Mouse (Mus musculus): Measurements from ENCODE around the gene Mllt11.

Mllt11 gene

GRCm38 (mm10) chr3:95232771-95233170 is 800 bp upstream of the Mllt11 start:
- no peak for TF ChIP-seq GATA4 (IDR thresholded peaks at IDR 0.05; ENCODE audit: insufficient replicate concordance, low read length)

DNA sequence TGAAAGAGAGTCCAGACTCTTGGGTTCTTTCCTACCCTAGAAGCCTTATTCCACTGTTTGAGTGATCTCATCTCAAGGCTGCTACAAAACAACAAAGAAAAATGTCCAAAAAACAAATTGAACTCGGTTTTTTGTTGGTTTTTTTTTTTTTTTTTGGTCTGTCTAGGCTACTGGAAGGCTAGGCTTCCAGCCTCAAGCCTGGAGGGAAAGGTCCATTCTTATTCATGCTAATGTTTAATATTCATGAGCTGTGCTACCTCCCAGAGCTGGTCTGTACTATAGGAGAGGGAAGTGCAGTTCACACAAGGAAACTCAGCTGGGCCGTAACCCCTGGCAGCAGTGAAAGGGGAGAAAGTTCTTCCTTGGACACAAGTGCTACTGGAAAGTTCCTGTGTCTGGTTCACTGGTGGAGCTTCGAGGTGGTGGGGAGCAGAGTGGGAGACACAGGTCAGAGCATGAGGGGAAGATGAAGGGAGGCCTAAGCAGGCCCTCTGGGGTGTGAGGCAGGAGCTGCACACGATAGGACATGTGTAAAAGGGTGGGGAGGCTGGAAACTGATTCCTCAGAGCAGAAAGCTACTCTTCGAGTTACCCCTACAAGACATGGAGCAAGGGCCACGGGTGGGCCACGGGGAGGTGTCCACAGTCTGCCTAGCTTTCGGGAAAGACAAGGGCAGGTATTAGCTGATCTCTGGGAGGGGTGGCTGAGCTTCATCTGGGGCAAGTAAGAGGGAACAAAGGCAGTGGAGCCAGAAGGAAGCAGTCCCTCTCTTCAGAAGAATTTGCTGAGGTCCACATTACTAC is 1.3 kb downstream of the Mllt11 start:
- TF ChIP-seq GATA4 (IDR thresholded peaks at IDR 0.05; ENCODE audit: insufficient replicate concordance, low read length), result no peak

DNA sequence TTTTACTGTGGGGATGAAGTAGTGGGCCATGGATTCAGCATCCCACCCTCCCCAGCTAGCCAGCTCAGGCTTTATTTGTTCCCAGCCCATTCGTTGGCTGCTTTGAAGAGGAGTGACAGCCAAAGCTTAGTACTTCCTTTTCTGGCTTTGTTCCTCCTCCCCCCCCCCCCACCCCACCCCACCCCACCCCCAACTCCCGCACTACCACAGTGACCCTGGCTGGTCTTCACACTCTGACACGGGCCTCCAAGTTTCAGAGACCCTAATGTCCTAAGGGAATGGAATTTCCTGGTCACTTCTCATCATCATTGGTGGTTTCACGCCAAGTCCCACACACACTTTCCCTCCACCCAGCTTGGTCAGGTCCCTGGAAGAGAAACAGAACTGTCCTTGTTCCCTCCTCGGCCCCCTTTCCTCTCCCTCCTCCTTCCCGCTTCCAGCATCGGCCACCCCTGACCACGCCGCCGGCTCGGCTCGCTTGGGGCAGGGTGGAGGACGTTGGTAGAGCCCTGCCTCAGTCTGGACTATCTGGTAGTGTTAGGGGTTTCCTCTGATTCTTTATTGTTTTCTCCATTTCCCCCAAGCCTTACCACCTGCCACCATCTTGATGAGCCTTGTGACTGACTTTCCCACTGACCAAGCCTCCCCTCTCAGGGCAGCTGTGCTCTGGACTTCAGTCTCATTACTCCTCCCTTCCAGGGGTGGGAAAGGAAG is 2.0 kb downstream of the Mllt11 start:
- TF ChIP-seq GATA4 (IDR thresholded peaks at IDR 0.05; ENCODE audit: insufficient replicate concordance, low read length), result no peak

DNA sequence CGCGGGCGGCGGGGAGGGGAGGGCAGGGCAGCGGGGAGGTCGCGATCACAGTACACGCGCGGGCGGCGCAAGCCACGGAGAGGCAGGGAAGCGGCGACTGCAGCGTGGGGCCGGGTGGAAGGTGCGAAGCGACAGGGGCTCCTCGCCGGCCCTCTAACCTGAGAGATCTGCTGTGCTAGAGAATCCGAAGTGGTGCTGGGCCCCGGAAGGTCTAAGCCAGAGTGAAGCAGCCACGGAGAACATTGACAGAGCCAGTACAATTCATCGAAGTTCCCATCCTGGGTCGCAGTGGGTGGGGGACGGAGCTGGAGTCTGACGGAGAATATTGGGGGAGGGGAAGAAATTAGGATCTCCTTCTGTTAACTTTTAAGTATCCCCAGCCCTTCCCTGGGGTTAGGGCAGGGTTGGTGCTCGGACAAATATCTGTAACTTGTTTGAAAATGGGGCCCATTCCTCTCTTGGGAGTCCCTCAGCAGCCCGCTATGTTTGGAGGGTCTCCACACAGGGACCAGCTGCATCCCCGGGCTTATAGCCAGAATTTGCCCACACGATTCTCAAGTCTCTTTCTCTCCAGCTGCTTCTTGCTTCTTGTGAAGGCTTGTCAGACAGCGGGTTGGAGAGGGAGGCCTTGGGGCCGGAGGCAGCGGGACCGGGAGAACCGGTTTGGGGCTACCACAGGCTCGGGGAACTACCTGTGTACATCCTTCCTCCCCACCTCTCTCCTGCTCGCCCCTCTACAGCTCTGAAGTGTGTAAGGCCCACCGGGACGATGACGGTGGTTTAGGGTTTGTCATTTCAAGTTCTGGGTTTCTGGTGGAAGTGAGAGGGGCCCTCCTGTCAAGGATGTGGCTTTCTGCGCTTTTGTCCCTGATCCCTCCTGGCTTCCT is 2.8 kb downstream of the Mllt11 start:
- no peak for TF ChIP-seq GATA4 (IDR thresholded peaks at IDR 0.05; ENCODE audit: insufficient replicate concordance, low read length)

- TF ChIP-seq GATA4 (IDR thresholded peaks at IDR 0.05; ENCODE audit: insufficient replicate concordance, low read length), result peak; percentile 59; the same call in 1 of the 2 replicates
These were observed 3.6 kb downstream of the Mllt11 start, which contains the start of gene Cdc42se1 for GRCm38 (mm10) chr3:95228148-95228893. TSS of gene Cdc42se1 (plus strand) at chr3:95228732.

DNA sequence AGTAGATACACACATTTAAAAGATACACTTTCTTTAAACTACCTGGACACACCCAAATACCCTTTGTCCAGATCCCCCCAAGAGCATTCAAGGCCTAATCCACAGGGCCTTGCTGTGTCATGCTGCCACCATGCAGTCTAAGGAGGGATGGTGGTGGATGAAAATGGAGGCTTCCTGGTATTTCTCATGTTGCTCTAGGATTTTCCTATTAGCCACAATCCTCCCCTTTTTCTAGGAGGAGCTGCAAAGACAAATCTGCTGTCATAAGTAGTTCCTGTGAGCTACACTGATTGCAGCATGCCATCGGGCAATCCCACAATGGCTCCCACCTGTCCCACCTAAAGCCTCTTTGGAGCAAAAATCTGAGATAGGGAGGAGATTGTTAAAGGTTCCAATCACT is 4.8 kb downstream of the Mllt11 start:
- no peak for TF ChIP-seq GATA4 (IDR thresholded peaks at IDR 0.05; ENCODE audit: insufficient replicate concordance, low read length)

DNA sequence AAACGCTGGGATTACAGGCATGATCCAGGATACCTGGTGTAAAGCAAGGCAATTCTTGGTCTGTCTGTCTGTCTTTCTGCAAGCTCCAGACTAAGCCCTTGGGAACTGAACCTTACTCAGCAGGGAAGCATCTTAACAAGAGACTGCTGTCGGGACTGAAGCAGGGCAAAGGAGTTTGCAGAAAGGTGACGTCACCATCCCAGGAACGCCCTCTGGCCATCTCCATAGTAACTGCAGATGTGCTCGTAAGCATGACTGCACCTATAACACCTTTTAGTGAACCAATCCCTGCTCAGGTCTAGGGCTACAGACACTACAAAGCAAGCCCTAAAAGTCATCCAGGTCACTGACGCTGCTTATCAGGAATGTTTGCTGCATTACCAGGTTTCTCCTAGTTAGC is 7.7 kb downstream of the Mllt11 start:
- no peak for TF ChIP-seq GATA4 (IDR thresholded peaks at IDR 0.05; ENCODE audit: insufficient replicate concordance, low read length)

- TF ChIP-seq GATA4 (IDR thresholded peaks at IDR 0.05; ENCODE audit: insufficient replicate concordance, low read length), result no peak
These were observed 8.9 kb downstream of the Mllt11 start for GRCm38 (mm10) chr3:95223041-95223440.

DNA sequence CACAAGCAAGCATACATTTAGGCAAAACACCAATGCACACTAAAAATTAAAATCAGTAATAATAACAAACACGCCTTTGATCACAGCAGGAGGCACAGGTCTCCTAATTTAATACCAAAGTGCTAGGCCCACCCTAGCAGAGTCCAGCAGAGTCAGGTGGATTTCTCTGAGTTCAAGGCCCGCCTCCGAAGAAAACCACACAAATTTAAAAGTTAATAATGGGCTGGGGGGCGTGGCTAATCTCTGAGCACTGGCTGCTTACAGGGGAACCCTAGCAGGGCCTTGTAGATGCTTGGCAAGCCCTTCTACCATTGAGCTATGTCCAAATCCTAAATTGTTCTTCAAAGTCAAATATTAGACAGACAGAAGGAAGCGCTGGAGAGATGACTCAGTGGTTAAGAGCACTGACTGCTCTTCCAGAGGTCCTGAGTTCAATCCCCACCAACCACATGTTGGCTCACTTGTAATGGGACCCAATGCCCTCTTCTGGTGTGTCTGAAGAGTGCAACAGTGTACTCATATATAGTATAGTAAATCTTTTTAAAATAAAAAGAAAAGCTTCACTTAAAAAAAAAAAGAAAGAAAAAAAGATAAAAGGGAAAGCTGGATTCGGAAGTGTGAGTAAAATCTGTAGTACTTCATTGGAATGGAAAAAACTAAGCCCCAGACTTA is 13.4 kb downstream of the Mllt11 start:
- TF ChIP-seq GATA4 (IDR thresholded peaks at IDR 0.05; ENCODE audit: insufficient replicate concordance, low read length), result no peak

- TF ChIP-seq GATA4 (IDR thresholded peaks at IDR 0.05; ENCODE audit: insufficient replicate concordance, low read length), result peak; percentile 42; the same call in 1 of the 2 replicates
These were observed 14.5 kb downstream of the Mllt11 start, which contains the start of gene Gabpb2 for GRCm38 (mm10) chr3:95217255-95218134. TSS of gene Gabpb2 (minus strand) at chr3:95217916.

GRCm38 (mm10) chr3:95216655-95217254 is 15.2 kb downstream of the Mllt11 start:
- TF ChIP-seq GATA4 (IDR thresholded peaks at IDR 0.05; ENCODE audit: insufficient replicate concordance, low read length), result no peak

DNA sequence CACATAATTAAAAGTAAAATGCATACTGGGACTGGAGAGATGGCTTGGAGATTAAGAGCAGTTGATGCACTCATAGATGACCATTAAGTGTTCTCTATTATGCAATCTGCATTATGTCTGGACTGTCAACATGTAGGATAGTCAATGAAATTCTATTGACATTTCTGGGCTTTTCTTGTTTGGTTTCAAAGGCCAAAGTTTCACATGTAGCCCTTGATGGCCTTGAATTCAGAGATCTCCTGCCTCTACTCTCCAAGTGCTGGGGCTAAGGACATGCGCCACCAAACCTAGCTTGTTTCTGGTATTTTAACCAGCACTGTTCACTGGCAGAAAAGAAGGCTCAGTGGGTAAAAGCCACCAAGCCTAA is 18.4 kb downstream of the Mllt11 start:
- no peak for TF ChIP-seq GATA4 (IDR thresholded peaks at IDR 0.05; ENCODE audit: insufficient replicate concordance, low read length)

- no peak for TF ChIP-seq GATA4 (IDR thresholded peaks at IDR 0.05; ENCODE audit: insufficient replicate concordance, low read length)
These were observed 21.4 kb downstream of the Mllt11 start for GRCm38 (mm10) chr3:95210585-95210984.

Data from liver, adult (tissue).